Mouse (Mus musculus) stomach, embryonic 16.5 days (tissue): ENCODE measurements around the gene Hist1h2ad. TPM values are rescaled to one million over a fixed set of nuclear protein-coding genes. Genes with fewer than 3 reads are reported as not detected.
A peak's percentile ranks its signal among the peaks of the same experiment; 100 is the strongest.
"Not testable (repeated sequence)": the region's sequence is repeated elsewhere in the genome, so short reads cannot be mapped to it uniquely, and the experiment has no call there.

Experiments used
- ATAC-seq: fragments of 200-750 bp; cut with Nextera tagmentation; 2 replicates; pipeline ENCODE4 v1.8.0; 2017; ENCODE audit warnings: moderate number of reproducible peaks, moderate TSS enrichment; ENCODE audit not compliant: insufficient read depth, low FRiP score
- H3K27ac ChIP-seq: fragments of 300-500 bp; sonication (generic); 2 replicates; pipeline ENCODE4 v1.5.1; 2014; ENCODE audit warnings: low read length
- H3K27me3 ChIP-seq: fragments of 300-500 bp; sonication (generic); 2 replicates; pipeline ENCODE4 v1.6.1; 2014; ENCODE audit warnings: low read length, control low read depth, mixed read lengths; ENCODE audit not compliant: control insufficient read depth, insufficient read depth
- H3K36me3 ChIP-seq: fragments of 300-500 bp; sonication (generic); 2 replicates; pipeline ENCODE4 v1.6.1; 2014; ENCODE audit warnings: low read length; ENCODE audit not compliant: control insufficient read depth, insufficient read depth
- H3K4me1 ChIP-seq: fragments of 300-500 bp; sonication (generic); 2 replicates; pipeline ENCODE4 v1.6.1; 2014; ENCODE audit warnings: low read length, control low read depth, mixed read lengths; ENCODE audit not compliant: control insufficient read depth, insufficient read depth
- H3K4me2 ChIP-seq: fragments of 300-500 bp; sonication (generic); 2 replicates; pipeline ENCODE4 v1.6.1; 2014; ENCODE audit warnings: low read depth, low read length, mixed read lengths
- H3K4me3 ChIP-seq: fragments of 300-500 bp; sonication (generic); replicated peaks from 2 replicates; pipeline ENCODE4 v1.5.1; 2014; ENCODE audit warnings: mild to moderate bottlenecking, low read length
- H3K9ac ChIP-seq: fragments of 300-500 bp; sonication (generic); 2 replicates; pipeline ENCODE4 v1.6.1; 2014; ENCODE audit warnings: low read length
- H3K9me3 ChIP-seq: fragments of 300-500 bp; sonication (generic); replicated peaks from 2 replicates; pipeline ENCODE4 v1.6.1; 2016; ENCODE audit warnings: low read length, control low read depth; ENCODE audit not compliant: control insufficient read depth
- WGBS: fragments of 180-500 bp; shearing (Covaris S2); extraction: QIAGEN DNeasy Blood & Tissue Kit; methylation state at CpG from one replicate; pipeline ENCODE4 v1.1.7; 2014; 5-methylcytosine and 5-hydroxymethylcytosine counted together
- polyA plus RNA-seq: library from polyadenylated mRNA; unstranded; fragments of >200 nt; fragmentation: Nextera tagmentation; extraction: Ambion mirVana; gene quantifications from 2 replicates; pipeline ENCODE4 v1.2.1, GENCODE M21; 2015

Hist1h2ad gene
- polyA plus RNA-seq, 1 experiment from 2014 or later: 2.5 TPM

DNA sequence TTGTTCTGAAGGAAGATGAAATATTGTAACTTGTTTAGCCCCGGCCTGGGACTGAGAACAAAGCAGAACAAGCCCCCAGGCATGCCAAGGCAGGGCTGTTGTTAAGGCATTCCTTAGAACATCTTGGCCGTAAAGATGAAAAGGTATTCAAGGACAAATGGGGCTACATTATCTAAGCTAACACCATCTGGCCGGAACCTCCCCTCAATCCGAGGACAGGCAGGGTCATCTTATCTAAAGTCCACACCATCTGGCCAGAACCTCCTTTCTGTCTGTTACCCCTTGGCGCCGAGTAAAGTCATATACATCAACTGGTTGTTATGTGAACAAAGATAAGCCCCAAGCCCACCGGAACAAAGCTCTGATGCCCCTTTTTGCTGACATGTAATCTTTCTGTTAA, 17.7 kb downstream of the Hist1h2ad start:
- ATAC-seq, H3K4me1 ChIP-seq, H3K27me3 ChIP-seq, H3K4me2 ChIP-seq, H3K9ac ChIP-seq, H3K36me3 ChIP-seq, H3K4me3 ChIP-seq, H3K27ac ChIP-seq, H3K9me3 ChIP-seq: not testable (repeated sequence)
- WGBS: 76% methylated on average over 7 of the region's 7 CpGs

GRCm38 (mm10) chr13:23592614-23593013, 18.4 kb downstream of the Hist1h2ad start:
- Histone ChIP-seq H3K4me1 (no peaks in the 10 kb centered on the region; the same call in 1 of the 2 replicates), H3K9me3 (no peaks in the 10 kb centered on the region), H3K36me3 (no peaks in the 10 kb centered on the region), H3K27ac (peak overlapping the region; percentile 59), H3K9ac (no peak overlapping the region), H3K4me2 (no peak overlapping the region), H3K27me3 (no peaks in the 10 kb centered on the region), H3K4me3 (no peak overlapping the region)
- ATAC-seq: no peak
- WGBS: 73% methylated on average over 7 of the region's 7 CpGs

GRCm38 (mm10) chr13:23593051-23593770, 19.0 kb downstream of the Hist1h2ad start:
- no peak for ATAC-seq
- Histone ChIP-seq H3K9me3 (no peaks in the 10 kb centered on the region), H3K4me1 (no peaks in the 10 kb centered on the region; the same call in 1 of the 2 replicates), H3K4me3 (no peak overlapping the region), H3K27me3 (no peaks in the 10 kb centered on the region), H3K4me2 (no peak overlapping the region), H3K27ac (peak overlapping the region; percentile 59), H3K9ac (0 out of 2 replicates have a peak overlapping the region, but pooled peaks have one; percentile 17), H3K36me3 (no peaks in the 10 kb centered on the region)
- 53% methylated on average over 5 of the region's 5 CpGs for WGBS

DNA sequence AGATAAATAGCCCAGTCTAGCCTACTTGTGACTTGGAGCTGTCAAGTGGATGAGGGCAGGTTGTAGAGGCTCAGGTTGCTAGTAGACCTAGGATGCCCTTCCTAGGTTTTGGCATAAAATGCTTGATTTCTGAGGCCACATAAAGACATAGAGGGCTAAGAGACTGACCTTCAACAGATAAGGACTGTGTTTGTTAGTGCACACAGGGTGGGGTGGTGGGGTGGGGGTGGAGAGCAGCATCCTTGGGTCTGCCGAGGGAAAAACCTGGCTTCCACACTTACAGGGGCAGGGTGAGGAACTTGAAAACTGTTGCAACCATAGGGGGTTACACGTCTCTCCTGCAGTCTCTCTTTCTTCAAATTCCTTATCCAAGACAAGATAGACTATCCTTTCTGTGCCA, 21.0 kb downstream of the Hist1h2ad start:
- Histone ChIP-seq H3K27ac (no peak overlapping the region), H3K36me3 (no peaks in the 10 kb centered on the region), H3K9ac (no peak overlapping the region), H3K4me2 (no peak overlapping the region), H3K9me3 (no peaks in the 10 kb centered on the region), H3K4me1 (no peaks in the 10 kb centered on the region; the same call in 1 of the 2 replicates), H3K27me3 (no peaks in the 10 kb centered on the region), H3K4me3 (no peak overlapping the region)
- 69% methylated on average over 2 of the region's 2 CpGs for WGBS
- no peak for ATAC-seq

GRCm38 (mm10) chr13:23595622-23596372, 21.6 kb downstream of the Hist1h2ad start:
- 72% methylated on average over 7 of the region's 7 CpGs for WGBS
- Histone ChIP-seq H3K4me3 (no peak overlapping the region), H3K27me3 (no peaks in the 10 kb centered on the region), H3K4me2 (no peak overlapping the region), H3K9me3 (no peaks in the 10 kb centered on the region), H3K4me1 (no peaks in the 10 kb centered on the region; the same call in 1 of the 2 replicates), H3K9ac (no peak overlapping the region), H3K27ac (peak overlapping the region; percentile 33; the same call in 1 of the 2 replicates), H3K36me3 (no peaks in the 10 kb centered on the region)
- peak; percentile 50; the same call in 1 of the 2 replicates for ATAC-seq

- Histone ChIP-seq H3K36me3 (no peaks in the 10 kb centered on the region), H3K4me2 (no peak overlapping the region), H3K4me1 (no peaks in the 10 kb centered on the region), H3K27ac (no peak overlapping the region), H3K9me3 (no peaks in the 10 kb centered on the region), H3K27me3 (no peaks in the 10 kb centered on the region), H3K4me3 (no peak overlapping the region), H3K9ac (no peak overlapping the region)
- WGBS: 6% methylated on average over 9 of the region's 9 CpGs
- 0 out of 2 replicates have a peak, but pooled peaks have one; percentile 40 for ATAC-seq
Observed at GRCm38 (mm10) chr13:23597957-23598356, 23.8 kb downstream of the Hist1h2ad start.

- Histone ChIP-seq H3K4me1 (no peaks in the 10 kb centered on the region), H3K27me3 (no peaks in the 10 kb centered on the region), H3K9me3 (no peaks in the 10 kb centered on the region), H3K4me3 (no peak overlapping the region), H3K36me3 (no peaks in the 10 kb centered on the region), H3K9ac (no peak overlapping the region), H3K4me2 (no peak overlapping the region), H3K27ac (no peak overlapping the region)
- 67% methylated on average over 7 of the region's 7 CpGs for WGBS
- no peak for ATAC-seq
Observed at GRCm38 (mm10) chr13:23603182-23603699, 29.1 kb downstream of the Hist1h2ad start.

- Histone ChIP-seq H3K9ac (no peak overlapping the region), H3K27me3 (no peaks in the 10 kb centered on the region), H3K27ac (no peak overlapping the region), H3K4me1 (no peaks in the 10 kb centered on the region), H3K4me2 (no peak overlapping the region), H3K4me3 (no peak overlapping the region), H3K9me3 (no peaks in the 10 kb centered on the region), H3K36me3 (no peaks in the 10 kb centered on the region)
- no peak for ATAC-seq
- WGBS: 76% methylated on average over 3 of the region's 3 CpGs
Observed at GRCm38 (mm10) chr13:23604452-23604851, 30.3 kb downstream of the Hist1h2ad start.

GRCm38 (mm10) chr13:23605052-23605451, 30.9 kb downstream of the Hist1h2ad start:
- no peak overlapping the region for H3K4me2 ChIP-seq
- no peaks in the 10 kb centered on the region for H3K36me3 ChIP-seq
- H3K9me3 ChIP-seq: no peaks in the 10 kb centered on the region
- ATAC-seq: no peak
- 83% methylated on average over 3 of the region's 3 CpGs for WGBS
- H3K27ac ChIP-seq: no peak overlapping the region
- no peaks in the 10 kb centered on the region for H3K4me1 ChIP-seq
- H3K9ac ChIP-seq: no peak overlapping the region
- no peak overlapping the region for H3K4me3 ChIP-seq
- no peaks in the 10 kb centered on the region for H3K27me3 ChIP-seq
